Mouse (Mus musculus) forebrain, embryonic 12.5 days (tissue): Measurements from ENCODE around the gene Iffo2. TPM values are rescaled to one million over a fixed set of nuclear protein-coding genes. Genes with fewer than 3 reads are reported as not detected.
A peak's percentile ranks its signal among the peaks of the same experiment; 100 is the strongest.

Experiments used
- ATAC-seq: fragments of 200-750 bp; cut with Nextera tagmentation; 2 replicates; pipeline ENCODE4 v1.8.0; 2017; ENCODE audit warnings: moderate TSS enrichment; ENCODE audit not compliant: low FRiP score
- H3K27ac ChIP-seq: fragments of 300-500 bp; sonication (generic); 2 replicates; pipeline ENCODE4 v1.5.1; 2016; ENCODE audit warnings: mild to moderate bottlenecking
- H3K27me3 ChIP-seq: fragments of 300-500 bp; sonication (generic); 2 replicates; pipeline ENCODE4 v1.6.1; 2016; ENCODE audit warnings: mild to moderate bottlenecking
- H3K36me3 ChIP-seq: fragments of 300-500 bp; sonication (generic); replicated peaks from 2 replicates; pipeline ENCODE4 v1.6.1; 2016; ENCODE audit warnings: mild to moderate bottlenecking
- H3K4me1 ChIP-seq: fragments of 300-500 bp; sonication (generic); 2 replicates; pipeline ENCODE4 v1.6.1; 2016
- H3K4me2 ChIP-seq: fragments of 300-500 bp; sonication (generic); 2 replicates; pipeline ENCODE4 v1.6.1; 2016; ENCODE audit warnings: mild to moderate bottlenecking, moderate library complexity
- H3K4me3 ChIP-seq: fragments of 300-500 bp; sonication (generic); replicated peaks from 2 replicates; pipeline ENCODE4 v1.5.1; 2016; ENCODE audit warnings: mild to moderate bottlenecking
- H3K9ac ChIP-seq: fragments of 300-500 bp; sonication (generic); 2 replicates; pipeline ENCODE4 v1.6.1; 2016; ENCODE audit warnings: mild to moderate bottlenecking
- H3K9me3 ChIP-seq: fragments of 300-500 bp; sonication (generic); 2 replicates; pipeline ENCODE4 v1.6.1; 2016
- WGBS: fragments of 180-500 bp; shearing (Covaris S2); methylation state at CpG from one replicate; pipeline ENCODE4 v1.1.7; 2016; 5-methylcytosine and 5-hydroxymethylcytosine counted together
- polyA plus RNA-seq: library from polyadenylated mRNA; unstranded; fragments of >200 nt; fragmentation: Nextera tagmentation; extraction: Ambion mirVana; gene quantifications from 2 replicates; pipeline ENCODE4 v1.2.1, GENCODE M21; 2016

The Iffo2 gene
- polyA plus RNA-seq, 1 experiment from 2014 or later = 4.5 TPM

GRCm38 (mm10) chr4:139617001-139617364, 86.6 kb downstream of the Iffo2 start:
- Histone ChIP-seq H3K27ac (no peak overlapping the region; the same call in 1 of the 2 replicates), H3K9me3 (no peaks in the 10 kb centered on the region), H3K27me3 (0 out of 2 replicates have a peak, but pooled peaks cover 2% of the 10 kb centered on the region), H3K4me1 (peaks cover 18% of the 10 kb centered on the region), H3K9ac (peak overlapping the region; percentile 70; the same call in 1 of the 2 replicates), H3K4me3 (peak overlapping the region; percentile 54), H3K36me3 (peaks cover 17% of the 10 kb centered on the region), H3K4me2 (peak overlapping the region; percentile 78)
- WGBS = 46% methylated on average over 3 of the region's 3 CpGs
- ATAC-seq = no peak

GRCm38 (mm10) chr4:139619765-139620164, 89.4 kb downstream of the Iffo2 start:
- peaks cover 37% of the 10 kb centered on the region for H3K4me1 ChIP-seq
- 74% methylated on average over 6 of the region's 6 CpGs for WGBS
- no peak overlapping the region for H3K9ac ChIP-seq
- H3K4me3 ChIP-seq = no peak overlapping the region
- no peak for ATAC-seq
- no peaks in the 10 kb centered on the region for H3K9me3 ChIP-seq
- 0 out of 2 replicates have a peak, but pooled peaks cover 2% of the 10 kb centered on the region for H3K27me3 ChIP-seq
- no peak overlapping the region for H3K27ac ChIP-seq
- H3K36me3 ChIP-seq = no peaks in the 10 kb centered on the region; the same call in 1 of the 2 replicates
- H3K4me2 ChIP-seq = no peak overlapping the region

GRCm38 (mm10) chr4:139622373-139623282, 92.3 kb downstream of the Iffo2 start, which contains the start of gene Aldh4a1:
Gene Aldh4a1 (plus strand): TSS chr4:139622866.
- WGBS = under 1% methylated on average over 33 of the region's 38 CpGs
- H3K9me3 ChIP-seq = no peaks in the 10 kb centered on the region
- no peaks in the 10 kb centered on the region for H3K36me3 ChIP-seq
- H3K9ac ChIP-seq = peak within 1 kb of the TSS; percentile 70
- peak; percentile 100 for ATAC-seq
- peak within 1 kb of the TSS; percentile 79 for H3K4me2 ChIP-seq
- H3K27me3 ChIP-seq = 0 out of 2 replicates have a peak, but pooled peaks cover 2% of the 10 kb centered on the region
- peak within 1 kb of the TSS; percentile 69 for H3K27ac ChIP-seq
- H3K4me3 ChIP-seq = peak within 1 kb of the TSS; percentile 69
- H3K4me1 ChIP-seq = peaks cover 20% of the 10 kb centered on the region

- Histone ChIP-seq H3K36me3 (no peaks in the 10 kb centered on the region), H3K27me3 (0 out of 2 replicates have a peak, but pooled peaks cover 2% of the 10 kb centered on the region), H3K4me1 (peaks cover 20% of the 10 kb centered on the region), H3K4me3 (peak overlapping the region; percentile 69), H3K9ac (peak overlapping the region; percentile 70), H3K9me3 (no peaks in the 10 kb centered on the region), H3K4me2 (peak overlapping the region; percentile 79), H3K27ac (no peak overlapping the region)
- 31% methylated on average over 21 of the region's 21 CpGs for WGBS
- no peak for ATAC-seq
These were observed 93.2 kb downstream of the Iffo2 start for GRCm38 (mm10) chr4:139623434-139624115.

- 0 out of 2 replicates have a peak overlapping the region, but pooled peaks have one; percentile 70 for H3K9ac ChIP-seq
- H3K36me3 ChIP-seq = no peaks in the 10 kb centered on the region
- 70% methylated on average over 5 of the region's 5 CpGs for WGBS
- peaks cover 20% of the 10 kb centered on the region for H3K4me1 ChIP-seq
- peak overlapping the region; percentile 79 for H3K4me2 ChIP-seq
- 0 out of 2 replicates have a peak, but pooled peaks cover 2% of the 10 kb centered on the region for H3K27me3 ChIP-seq
- no peak overlapping the region for H3K27ac ChIP-seq
- no peak for ATAC-seq
- peak overlapping the region; percentile 69; the same call in 1 of the 2 replicates for H3K4me3 ChIP-seq
- no peaks in the 10 kb centered on the region for H3K9me3 ChIP-seq
These were observed 93.8 kb downstream of the Iffo2 start for GRCm38 (mm10) chr4:139624116-139624489.

GRCm38 (mm10) chr4:139624706-139625105, 94.4 kb downstream of the Iffo2 start:
- no peaks in the 10 kb centered on the region for H3K27me3 ChIP-seq
- no peak overlapping the region for H3K9ac ChIP-seq
- no peak overlapping the region for H3K4me2 ChIP-seq
- no peak overlapping the region for H3K4me3 ChIP-seq
- H3K36me3 ChIP-seq = no peaks in the 10 kb centered on the region
- peaks cover 20% of the 10 kb centered on the region for H3K4me1 ChIP-seq
- ATAC-seq = no peak
- H3K27ac ChIP-seq = no peak overlapping the region
- no peaks in the 10 kb centered on the region for H3K9me3 ChIP-seq
- WGBS = 86% methylated on average over 10 of the region's 10 CpGs

- no peak overlapping the region for H3K27ac ChIP-seq
- peaks cover 17% of the 10 kb centered on the region for H3K4me1 ChIP-seq
- H3K27me3 ChIP-seq = no peaks in the 10 kb centered on the region
- WGBS = 94% methylated on average over 11 of the region's 11 CpGs
- no peak overlapping the region for H3K4me3 ChIP-seq
- ATAC-seq = no peak
- H3K9me3 ChIP-seq = no peaks in the 10 kb centered on the region
- no peak overlapping the region for H3K9ac ChIP-seq
- H3K36me3 ChIP-seq = no peaks in the 10 kb centered on the region
- H3K4me2 ChIP-seq = no peak overlapping the region
These were observed 97.0 kb downstream of the Iffo2 start for GRCm38 (mm10) chr4:139627361-139627760.

- H3K4me3 ChIP-seq = no peak overlapping the region
- 71% methylated on average over 10 of the region's 10 CpGs for WGBS
- no peaks in the 10 kb centered on the region for H3K36me3 ChIP-seq
- no peaks in the 10 kb centered on the region for H3K4me1 ChIP-seq
- H3K9me3 ChIP-seq = no peaks in the 10 kb centered on the region
- H3K27ac ChIP-seq = no peak overlapping the region
- no peak overlapping the region for H3K4me2 ChIP-seq
- ATAC-seq = no peak
- no peak overlapping the region for H3K9ac ChIP-seq
- no peaks in the 10 kb centered on the region for H3K27me3 ChIP-seq
These were observed 99.8 kb downstream of the Iffo2 start for GRCm38 (mm10) chr4:139630171-139630570.

GRCm38 (mm10) chr4:139631141-139631540, 100.8 kb downstream of the Iffo2 start:
- Histone ChIP-seq H3K4me1 (no peaks in the 10 kb centered on the region), H3K4me3 (no peak overlapping the region), H3K27ac (no peak overlapping the region), H3K9ac (no peak overlapping the region), H3K36me3 (0 out of 2 replicates have a peak, but pooled peaks cover 5% of the 10 kb centered on the region), H3K27me3 (no peaks in the 10 kb centered on the region), H3K4me2 (no peak overlapping the region), H3K9me3 (no peaks in the 10 kb centered on the region)
- ATAC-seq = no peak
- WGBS = 88% methylated on average over 5 of the region's 5 CpGs

GRCm38 (mm10) chr4:139631569-139632253, 101.4 kb downstream of the Iffo2 start:
- no peaks in the 10 kb centered on the region for H3K27me3 ChIP-seq
- H3K9ac ChIP-seq = no peak overlapping the region
- H3K9me3 ChIP-seq = no peaks in the 10 kb centered on the region
- no peak overlapping the region for H3K4me2 ChIP-seq
- ATAC-seq = no peak
- H3K36me3 ChIP-seq = 0 out of 2 replicates have a peak, but pooled peaks cover 5% of the 10 kb centered on the region
- H3K4me3 ChIP-seq = no peak overlapping the region
- 91% methylated on average over 7 of the region's 7 CpGs for WGBS
- no peaks in the 10 kb centered on the region for H3K4me1 ChIP-seq
- H3K27ac ChIP-seq = no peak overlapping the region

GRCm38 (mm10) chr4:139632254-139632580, 101.9 kb downstream of the Iffo2 start:
- WGBS = 90% methylated on average over 10 of the region's 10 CpGs
- Histone ChIP-seq H3K27me3 (no peaks in the 10 kb centered on the region), H3K9me3 (no peaks in the 10 kb centered on the region), H3K9ac (no peak overlapping the region), H3K4me1 (no peaks in the 10 kb centered on the region), H3K36me3 (0 out of 2 replicates have a peak, but pooled peaks cover 9% of the 10 kb centered on the region), H3K4me2 (no peak overlapping the region), H3K27ac (no peak overlapping the region), H3K4me3 (no peak overlapping the region)
- ATAC-seq = no peak

GRCm38 (mm10) chr4:139636373-139636772, 106.0 kb downstream of the Iffo2 start:
- Histone ChIP-seq H3K4me1 (peaks cover 19% of the 10 kb centered on the region), H3K27me3 (peaks cover 15% of the 10 kb centered on the region), H3K4me2 (no peak overlapping the region), H3K9ac (no peak overlapping the region), H3K9me3 (no peaks in the 10 kb centered on the region), H3K27ac (no peak overlapping the region), H3K36me3 (0 out of 2 replicates have a peak, but pooled peaks cover 10% of the 10 kb centered on the region), H3K4me3 (no peak overlapping the region)
- ATAC-seq = no peak
- whole genome bisulfite sequencing = 25% methylated on average over 7 of the region's 7 CpGs
